Mouse (Mus musculus) CD8-positive naive resting alpha-beta T cell, adult 2 months (primary cell): Measurements from ENCODE around the gene Morn3.

Experiments used
- DNase-seq, 2 experiments: peaks; one replicate each; pipeline ENCODE4 v3.0.0; 2022; ENCODE audit warnings: low read depth in 2 of 2, low spot score in 2 of 2

The Morn3 gene

DNA sequence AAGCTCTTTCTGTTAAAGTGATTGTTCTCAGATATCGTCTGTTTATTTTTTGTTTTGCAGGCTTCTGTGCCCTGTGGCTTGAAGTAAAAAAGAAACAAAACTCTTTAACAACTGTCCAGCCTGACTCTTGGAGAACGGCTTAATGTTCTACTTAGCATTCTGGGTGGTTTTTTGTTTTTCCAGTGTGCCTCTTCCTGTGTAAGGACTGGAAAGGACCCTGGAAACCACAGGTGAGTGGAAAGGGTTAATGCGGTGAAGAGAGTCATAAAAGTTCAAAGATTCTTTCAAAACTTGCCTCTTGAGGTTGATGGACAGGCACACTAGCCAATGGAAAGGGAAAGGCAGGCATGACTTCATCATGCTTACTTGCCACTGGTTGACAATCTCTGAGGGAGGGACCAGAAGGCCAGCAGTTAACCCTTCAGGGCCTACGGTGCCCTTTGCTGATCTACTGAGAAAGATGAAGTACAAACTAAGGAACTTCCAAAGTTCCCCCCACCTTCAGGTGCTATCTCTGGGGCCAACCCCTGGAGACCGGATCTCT, 52.4 kb downstream of the Morn3 start:
- peak; percentile 83 to 94 for DNase-seq

- no peak for DNase-seq
Measured at GRCm38 (mm10) chr5:122993811-122994210, 53.0 kb downstream of the Morn3 start.

GRCm38 (mm10) chr5:122991350-122992004, 55.3 kb downstream of the Morn3 start:
- DNase-seq, result no peak

DNA sequence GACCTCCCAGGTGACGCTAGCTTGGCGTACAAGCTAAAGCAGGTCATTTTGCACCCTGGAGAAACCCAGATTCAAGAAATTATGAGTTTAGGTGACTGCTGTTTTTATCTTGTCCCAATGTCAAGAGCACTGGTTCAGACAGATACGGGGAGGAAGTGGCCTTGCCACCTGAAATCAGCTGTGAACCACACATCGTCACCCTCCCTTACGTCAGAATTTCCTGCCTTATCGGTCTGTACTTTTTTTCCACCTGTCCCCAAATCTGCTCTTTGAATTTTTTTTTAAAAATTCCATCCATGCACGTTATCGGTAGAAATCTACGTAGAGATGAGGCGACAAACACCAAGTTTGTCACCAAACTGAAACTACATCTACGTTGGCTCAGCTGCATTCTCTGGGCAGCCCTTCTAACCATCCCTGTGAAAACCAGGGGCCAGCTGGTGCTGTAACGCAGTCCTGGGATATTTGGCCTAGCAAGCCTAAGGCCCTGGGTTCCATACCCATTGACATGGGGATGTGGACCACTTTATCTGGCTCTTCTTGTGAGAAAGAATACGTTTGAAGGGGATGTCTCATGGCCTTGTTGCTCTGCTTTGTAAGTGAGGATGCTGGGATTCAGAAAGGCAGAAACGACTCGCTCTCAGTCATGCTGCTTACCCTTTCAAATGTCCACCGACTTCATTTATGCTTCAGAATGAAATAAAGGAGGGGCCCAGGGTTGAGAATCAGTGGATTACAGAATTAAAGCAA, 56.2 kb downstream of the Morn3 start:
- DNase-seq, result peak; percentile 91 to 92

- peak; percentile 27 to 43 for DNase-seq
Measured at GRCm38 (mm10) chr5:122989551-122990330, 57.1 kb downstream of the Morn3 start, which contains the start of gene Kdm2b. Gene Kdm2b (minus strand): TSS chr5:122989823.

GRCm38 (mm10) chr5:122989001-122989525, 57.8 kb downstream of the Morn3 start:
- DNase-seq, result peak; percentile 90 to 91

- DNase-seq, result peak; percentile 57 to 63
Measured at GRCm38 (mm10) chr5:122988021-122988751, 58.6 kb downstream of the Morn3 start.

DNA sequence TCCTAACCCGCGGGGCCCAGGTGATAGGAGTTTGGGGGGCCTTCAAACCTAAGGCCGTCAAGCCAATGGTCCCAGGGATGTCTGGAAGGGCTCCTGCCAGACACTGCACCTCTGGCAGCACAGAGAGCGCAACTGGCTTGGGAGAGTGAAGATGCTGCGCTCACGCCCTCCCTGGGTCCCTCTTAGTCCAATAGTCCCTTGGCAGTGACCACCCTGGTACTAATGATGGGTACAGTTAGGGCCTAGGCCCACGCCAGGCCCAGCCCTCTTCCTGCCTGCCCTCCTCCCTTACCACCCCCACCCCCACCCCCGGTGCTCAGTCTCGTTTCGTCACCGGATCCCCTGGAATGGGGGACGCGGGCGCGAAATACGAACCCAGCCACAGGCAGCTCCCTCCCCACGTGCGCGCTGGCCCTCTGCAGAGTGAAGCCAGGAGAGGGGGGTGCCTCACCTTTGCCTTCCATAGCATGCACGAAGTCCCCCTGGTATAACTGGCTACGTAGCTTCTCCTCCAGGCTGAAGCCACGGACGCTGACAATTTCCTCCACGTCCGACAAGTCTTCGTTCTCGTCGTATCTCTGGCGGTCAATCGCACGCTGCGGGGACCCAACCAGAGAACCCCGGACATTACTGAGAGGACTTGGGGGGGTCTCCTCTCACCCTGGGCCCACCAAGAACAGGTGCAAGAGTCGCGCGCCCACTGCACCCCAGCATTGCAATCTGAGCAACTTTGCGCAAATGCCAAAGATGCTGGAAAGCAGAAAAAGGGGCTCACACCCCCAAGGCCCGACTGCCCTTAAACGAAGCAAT, 59.4 kb downstream of the Morn3 start:
- DNase-seq, result peak; percentile 19 to 27

DNA sequence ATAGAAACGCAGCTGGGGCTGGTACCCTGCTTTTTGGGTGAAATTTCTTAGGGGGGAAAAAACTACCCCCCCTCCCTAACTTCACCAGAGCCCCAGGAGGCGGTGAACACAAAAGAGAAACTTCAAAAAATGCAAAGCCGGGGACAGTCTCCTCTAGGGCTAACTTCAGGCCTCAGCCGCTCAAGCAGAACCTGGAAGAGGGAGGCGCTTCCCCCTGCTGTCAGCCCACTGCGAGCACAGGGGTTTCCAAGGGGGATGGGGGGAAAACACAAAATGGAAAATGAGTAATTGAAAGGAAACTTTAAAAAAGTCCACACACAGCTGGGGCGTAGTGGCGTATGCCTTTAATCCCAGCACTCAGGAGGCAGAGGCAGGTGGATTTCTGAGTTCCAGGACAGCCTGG, 60.7 kb downstream of the Morn3 start:
- no peak for DNase-seq
